Mouse (Mus musculus) hematopoietic stem cell, adult 5-6 weeks (primary cell): Measurements from ENCODE around the gene Ctnnbip1. TPM values are rescaled to one million over a fixed set of nuclear protein-coding genes. Genes with fewer than 3 reads are reported as not detected.

Experiments used
- ATAC-seq, 2 experiments: fragments of 125-278 bp in 1 of 2; replicated peaks in 1 of 2; 2 replicates each; pipeline ENCODE4 v1.8.0; 2016 to 2017; ENCODE audit warnings: inconsistent platforms in 2 of 2, mild to moderate bottlenecking in 2 of 2, moderate number of reproducible peaks in 2 of 2, low read depth in 1 of 2, moderate TSS enrichment in 1 of 2; ENCODE audit not compliant: low FRiP score in 2 of 2, poor library complexity in 2 of 2, severe bottlenecking in 2 of 2, insufficient read depth in 1 of 2, low TSS enrichment in 1 of 2
- total RNA-seq: library from RNA; stranded (forward); fragments of 172-1452, 232-1000 nt; gene quantifications from 2 replicates; pipeline ENCODE4 v1.2.3, GENCODE M21; 2017

The Ctnnbip1 gene
- total RNA-seq, 1 experiment from 2014 or later, result 9.7 TPM

DNA sequence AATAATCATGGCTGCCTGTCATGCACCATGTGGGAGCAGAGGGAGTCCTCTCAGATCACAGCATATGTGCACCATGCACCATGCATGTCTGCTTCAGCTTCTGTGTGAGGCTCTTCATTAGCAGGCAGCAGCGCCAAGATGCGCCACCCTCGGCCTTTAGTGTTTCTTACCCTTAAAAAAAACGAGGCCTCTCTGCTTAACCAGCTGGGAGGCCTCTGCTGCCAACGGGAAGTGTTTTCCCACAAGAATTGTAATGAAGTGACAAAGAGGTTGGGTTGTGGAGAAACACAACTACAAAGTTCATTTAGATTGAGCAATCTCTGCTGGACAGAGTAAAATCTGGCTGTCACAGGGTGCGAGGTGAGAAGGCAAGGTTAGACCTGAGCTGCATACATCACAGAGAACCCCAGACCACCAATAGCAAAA lies 6.8 kb upstream of the Ctnnbip1 start:
- no peak for ATAC-seq

DNA sequence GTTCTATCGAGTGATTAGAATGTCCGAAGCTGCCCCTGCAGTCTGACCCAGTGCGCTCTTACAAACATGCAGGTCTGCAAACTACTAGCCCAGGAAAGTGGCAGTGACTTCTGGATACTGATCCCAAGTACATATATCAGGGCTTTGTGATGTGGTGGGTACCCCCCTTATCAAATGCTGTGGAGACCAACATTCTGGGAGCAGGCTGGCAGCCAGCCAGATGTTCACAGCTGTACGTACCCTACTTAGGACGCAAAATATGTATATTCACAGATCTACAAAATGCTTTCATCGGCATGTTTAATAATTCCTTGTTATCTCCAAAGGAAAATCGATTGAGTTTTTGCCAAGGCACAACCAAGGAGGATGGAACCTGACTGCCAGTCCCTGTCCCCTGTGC lies 6.0 kb upstream of the Ctnnbip1 start:
- ATAC-seq, result no peak

DNA sequence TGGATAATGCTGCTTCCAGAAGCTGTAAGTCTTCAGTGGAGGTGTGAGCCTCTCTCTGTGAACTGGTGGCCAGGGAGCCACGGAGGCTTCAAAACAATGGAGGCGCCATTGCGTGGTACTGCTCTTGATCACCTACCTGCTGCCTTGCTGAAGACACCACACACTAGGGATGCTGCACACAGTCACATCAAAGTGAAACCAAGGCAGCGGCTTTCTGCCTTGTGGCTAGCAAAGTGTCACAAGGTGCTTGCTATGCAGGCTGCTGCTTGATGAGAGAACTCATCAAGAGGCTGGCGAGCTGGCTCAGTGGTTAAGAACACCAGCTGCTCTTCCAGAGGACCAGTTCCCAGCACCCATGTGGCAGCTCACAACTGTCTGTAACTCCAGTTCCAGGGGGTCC lies 2.3 kb upstream of the Ctnnbip1 start:
- ATAC-seq, result no peak

DNA sequence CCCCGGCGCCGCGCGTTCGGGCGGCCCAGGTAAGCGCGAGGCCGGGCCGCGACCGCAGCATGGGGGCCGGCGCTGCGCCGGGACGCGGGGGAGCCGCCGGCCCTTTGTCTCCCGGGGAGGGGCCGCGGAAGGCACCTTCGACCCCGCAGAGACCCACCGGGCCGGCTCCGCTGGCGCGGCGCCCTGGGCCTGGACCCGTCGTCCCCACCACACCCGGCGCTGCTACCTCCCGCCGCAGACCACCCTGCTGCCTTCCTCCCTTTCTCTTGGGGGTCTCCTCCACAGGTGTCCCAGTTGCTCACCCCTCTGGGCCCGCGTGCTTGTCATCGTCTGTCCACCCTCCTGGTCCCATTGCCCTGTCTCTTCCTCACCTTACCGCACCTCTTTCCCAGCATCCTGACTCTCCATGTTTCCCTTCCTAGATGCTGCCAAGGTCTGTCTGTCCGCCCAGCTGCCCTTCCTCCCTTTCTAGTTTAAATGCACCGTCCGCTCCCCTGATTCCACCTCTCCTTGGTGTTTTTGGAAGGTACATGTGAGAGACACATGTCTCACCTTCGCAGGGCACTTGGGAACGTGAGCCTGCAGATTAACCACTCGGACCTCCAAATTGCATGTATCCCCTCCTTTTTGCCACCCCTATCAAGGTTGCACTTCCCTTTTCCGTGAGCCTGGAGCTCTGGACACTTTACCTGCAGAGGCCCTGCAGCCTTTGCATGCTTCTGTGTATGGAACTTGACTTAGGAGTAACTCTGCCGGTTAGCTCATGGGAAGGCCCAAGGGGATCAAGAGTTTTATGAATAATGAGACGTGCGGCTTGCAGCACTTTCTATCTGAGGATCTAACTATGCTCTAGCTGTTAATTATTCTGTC lies 550 bp downstream of the Ctnnbip1 start:
- ATAC-seq, result no peak

GRCm38 (mm10) chr4:149521258-149521657 lies 3.2 kb downstream of the Ctnnbip1 start:
- no peak for ATAC-seq

- no peak for ATAC-seq
These were observed 5.9 kb downstream of the Ctnnbip1 start for GRCm38 (mm10) chr4:149523961-149524360.

GRCm38 (mm10) chr4:149525170-149525569 lies 7.1 kb downstream of the Ctnnbip1 start:
- no peak for ATAC-seq

- ATAC-seq, result no peak
These were observed 7.8 kb downstream of the Ctnnbip1 start for GRCm38 (mm10) chr4:149525811-149526210.

DNA sequence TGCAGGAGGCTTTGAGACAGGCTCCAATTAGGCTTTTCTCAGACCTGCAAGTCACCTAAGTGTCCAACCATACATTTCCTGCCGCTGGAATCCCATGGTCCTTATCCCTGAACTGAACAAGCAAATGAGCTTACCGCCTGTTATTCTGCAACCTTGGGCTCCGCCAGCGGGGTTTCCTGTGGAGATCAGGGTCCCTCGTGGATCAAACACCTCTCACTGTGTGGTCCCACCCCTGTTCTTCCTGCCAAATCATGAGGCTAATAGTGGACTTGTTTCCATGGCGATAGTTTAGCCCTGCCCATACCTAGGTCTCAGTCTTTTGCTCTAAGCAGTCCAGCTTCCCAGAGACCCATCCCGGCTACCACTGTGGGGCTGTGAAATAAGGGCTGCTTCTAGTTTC lies 8.3 kb downstream of the Ctnnbip1 start:
- no peak for ATAC-seq

GRCm38 (mm10) chr4:149527621-149528354 lies 9.8 kb downstream of the Ctnnbip1 start:
- ATAC-seq, result no peak

DNA sequence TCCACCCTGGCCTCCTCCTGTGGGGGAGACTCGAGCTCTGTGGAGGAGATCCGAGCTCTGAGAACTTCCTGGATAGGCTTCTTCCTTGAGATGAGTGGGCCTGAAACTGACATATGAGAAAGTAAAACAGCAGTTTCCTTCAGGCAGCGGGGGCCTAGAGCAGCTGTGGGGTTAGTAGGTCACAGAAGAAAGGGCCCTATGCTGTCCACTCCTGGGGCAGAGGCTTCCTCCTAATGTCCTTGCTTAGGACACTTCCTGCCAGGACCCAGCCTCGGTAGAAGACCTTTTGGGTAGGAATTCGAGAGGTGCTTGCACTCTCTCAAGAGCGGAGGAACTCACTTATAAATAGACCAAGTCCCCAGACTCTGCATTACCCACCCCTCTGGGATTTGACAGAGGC lies 11.7 kb downstream of the Ctnnbip1 start:
- no peak for ATAC-seq

- ATAC-seq, result no peak
These were observed 21.4 kb downstream of the Ctnnbip1 start for GRCm38 (mm10) chr4:149539441-149539840.

GRCm38 (mm10) chr4:149541935-149542334 lies 23.9 kb downstream of the Ctnnbip1 start:
- peak in 1 of 2 experiments; percentile 37; a peak in 1 of 4 replicates for ATAC-seq

GRCm38 (mm10) chr4:149542431-149542830 lies 24.4 kb downstream of the Ctnnbip1 start:
- no peak for ATAC-seq

DNA sequence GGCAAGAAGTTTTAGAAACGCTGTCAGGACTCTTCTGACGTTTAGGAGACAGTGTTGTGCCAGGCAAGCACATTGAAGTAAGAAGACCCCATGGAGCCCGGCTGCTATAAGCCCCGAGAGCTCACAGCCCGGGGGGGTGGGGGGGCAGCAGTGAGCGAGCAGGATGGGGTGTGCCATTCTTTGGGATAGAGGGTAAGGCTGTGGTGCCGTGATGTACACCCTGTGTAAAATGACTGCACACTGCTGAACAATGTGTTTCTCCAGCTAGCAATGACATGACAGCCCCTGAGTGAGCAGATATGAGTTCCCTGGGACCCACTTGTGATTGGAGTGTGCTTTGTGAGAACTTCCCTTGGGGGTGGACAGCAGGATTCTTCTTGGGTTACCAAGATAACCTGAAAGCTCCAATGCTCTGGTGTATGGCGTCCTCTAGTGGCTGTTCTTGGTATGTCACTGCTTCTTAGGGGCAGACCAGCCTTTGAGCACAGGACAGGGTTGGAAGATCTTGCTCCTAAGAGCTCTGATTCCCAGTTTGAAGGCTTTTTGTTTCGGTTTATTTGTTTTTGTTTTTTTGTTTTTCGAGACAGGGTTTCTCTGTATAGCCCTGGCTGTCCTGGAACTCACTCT lies 25.0 kb downstream of the Ctnnbip1 start:
- peak; percentile 60 to 68 for ATAC-seq

- no peak for ATAC-seq
These were observed 26.9 kb downstream of the Ctnnbip1 start for GRCm38 (mm10) chr4:149544892-149545291.

DNA sequence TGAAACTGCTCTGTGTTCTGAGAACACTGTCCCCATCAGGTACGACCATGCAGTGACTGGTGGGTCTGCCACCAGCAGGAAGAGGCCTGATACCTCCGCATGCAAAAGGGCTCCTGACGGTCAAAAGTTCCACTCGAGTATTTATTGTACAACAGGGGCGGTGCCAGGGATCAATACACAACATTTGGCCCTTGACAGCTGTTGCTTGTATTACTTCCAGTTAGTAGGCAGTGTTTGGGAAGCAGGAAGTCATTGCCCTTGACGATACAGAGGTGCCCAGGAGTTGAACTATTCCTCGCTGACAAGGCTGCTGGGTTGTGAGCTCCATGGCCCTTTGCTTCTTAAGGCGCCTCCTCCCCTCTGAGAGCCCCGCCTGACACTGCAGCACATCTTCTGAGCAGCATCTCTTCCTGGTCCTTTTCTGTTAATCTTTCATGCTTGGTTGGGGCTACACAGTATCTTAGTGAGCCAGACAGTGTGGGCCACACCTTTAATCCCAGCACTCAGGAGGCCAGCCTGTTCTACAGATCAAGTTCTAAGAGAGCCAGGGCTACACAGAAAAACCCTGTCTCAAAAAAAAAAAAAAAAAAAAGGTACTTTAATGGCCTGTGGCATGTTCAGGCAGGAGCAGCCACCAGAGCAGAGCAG lies 28.9 kb downstream of the Ctnnbip1 start:
- ATAC-seq, result no peak

DNA sequence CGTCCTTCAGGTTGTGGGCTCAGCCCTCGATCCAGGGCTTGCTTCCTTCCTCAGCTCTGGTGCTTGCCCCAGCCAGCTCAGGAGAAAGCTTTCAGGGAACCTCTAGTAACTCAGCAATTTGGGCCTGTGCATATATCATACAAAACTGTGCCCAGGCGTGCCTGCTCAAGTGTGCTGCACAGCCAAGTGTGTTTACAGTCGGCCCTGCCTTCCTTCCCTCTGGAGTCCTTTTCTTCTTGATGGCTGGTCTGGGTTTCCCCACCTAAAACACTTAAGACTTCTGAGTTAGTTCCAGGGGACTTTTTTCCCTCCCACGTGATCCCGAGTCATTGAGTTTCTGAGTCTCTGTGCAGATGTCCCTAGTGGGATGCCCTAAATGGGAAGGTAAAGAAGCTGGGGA lies 29.5 kb downstream of the Ctnnbip1 start:
- no peak for ATAC-seq
